ENCODE assay signal across 16 mouse cellular contexts in genomic region chr8:110774047-110774446, GRCm38 (mm10). TPM values are rescaled to one million over a fixed set of nuclear protein-coding genes. Genes with fewer than 3 reads are reported as not detected.
DNase-seq lines count a peak whose midpoint lies in the region; ATAC-seq and TF ChIP-seq lines count a peak whose summit lies in the region.
"Had no signal": no experiment of that assay in that cellular context is flagged by ENCODE, and none has a peak within 500 bp of the region (broad histone marks: within the 10 kb centered on the region; RNA-seq: fewer than 3 reads in every experiment).

No protein-coding gene starts in this region.

- no peak overlapping the region for H3K9ac ChIP-seq in kidney, embryonic 15.5 days
- no peak overlapping the region for H3K9ac ChIP-seq in lung, embryonic 16.5 days (ENCODE audit: low read length)
- H3K9ac ChIP-seq in midbrain, embryonic 13.5 days (replicated peaks): no peak overlapping the region
- H3K9ac ChIP-seq: forebrain, embryonic 15.5 days; liver, postnatal 0 days had no signal

- peaks cover 20% of the 10 kb centered on the region for H3K4me1 ChIP-seq in kidney, embryonic 15.5 days
- H3K4me1 ChIP-seq in lung, embryonic 16.5 days (replicated peaks; ENCODE audit: control insufficient read depth, insufficient read depth, low read length): peaks cover 7% of the 10 kb centered on the region
- no peaks in the 10 kb centered on the region for H3K4me1 ChIP-seq in midbrain, embryonic 13.5 days (replicated peaks)
- H3K4me1 ChIP-seq: forebrain, embryonic 15.5 days; heart, embryonic 10.5 days had no signal

- no peak overlapping the region for H3K4me3 ChIP-seq in gastrocnemius, adult 2 months
- no peak overlapping the region for H3K4me3 ChIP-seq in kidney, embryonic 15.5 days (replicated peaks)
- H3K4me3 ChIP-seq in lung, embryonic 16.5 days (ENCODE audit: low read length): no peak overlapping the region
- H3K4me3 ChIP-seq in midbrain, embryonic 13.5 days (replicated peaks): no peak overlapping the region
- H3K4me3 ChIP-seq: forebrain, embryonic 15.5 days; heart, embryonic 10.5 days had no signal

- ATAC-seq in kidney, embryonic 15.5 days (replicated peaks; ENCODE audit: low FRiP score): peak; percentile 66; the same call in 1 of the 2 replicates
- ATAC-seq in lung, embryonic 16.5 days (ENCODE audit: low read depth): peak; percentile 71
- no peak for ATAC-seq in midbrain, embryonic 13.5 days
- ATAC-seq: forebrain, embryonic 15.5 days; liver, postnatal 0 days had no signal

- no peaks in the 10 kb centered on the region for H3K27me3 ChIP-seq in kidney, embryonic 15.5 days
- no peaks in the 10 kb centered on the region for H3K27me3 ChIP-seq in lung, embryonic 16.5 days (ENCODE audit: control insufficient read depth, insufficient read depth, low read depth, low read length)
- no peaks in the 10 kb centered on the region for H3K27me3 ChIP-seq in midbrain, embryonic 13.5 days
- H3K27me3 ChIP-seq: forebrain, embryonic 15.5 days had no signal

- TF ChIP-seq CTCF in gastrocnemius, adult 2 months (IDR thresholded peaks at IDR 0.05): no peak

- no peaks in the 10 kb centered on the region for H3K9me3 ChIP-seq in kidney, embryonic 15.5 days (replicated peaks)
- peaks cover 5% of the 10 kb centered on the region for H3K9me3 ChIP-seq in lung, embryonic 16.5 days (ENCODE audit: control insufficient read depth, low read length)
- H3K9me3 ChIP-seq in midbrain, embryonic 13.5 days: no peaks in the 10 kb centered on the region
- H3K9me3 ChIP-seq: forebrain, embryonic 15.5 days; heart, embryonic 10.5 days had no signal

- H3K27ac ChIP-seq in gastrocnemius, adult 2 months: peak overlapping the region; percentile 9
- H3K27ac ChIP-seq in kidney, embryonic 15.5 days: peak overlapping the region; percentile 68
- no peak overlapping the region for H3K27ac ChIP-seq in lung, embryonic 16.5 days (ENCODE audit: low read length)
- H3K27ac ChIP-seq in midbrain, embryonic 13.5 days: no peak overlapping the region
- H3K27ac ChIP-seq: forebrain, embryonic 15.5 days; heart, embryonic 10.5 days had no signal

- 53% methylated on average over 3 of the region's 3 CpGs for WGBS in kidney, embryonic 15.5 days
- WGBS in lung, embryonic 16.5 days: 54% methylated on average over 3 of the region's 3 CpGs
- WGBS in midbrain, embryonic 13.5 days: 90% methylated on average over 3 of the region's 3 CpGs

- no peak for DNase-seq in gastrocnemius, adult 2 months
- DNase-seq in gastrocnemius, postnatal 14 days: no peak
- DNase-seq in adipocyte (ENCODE audit: low spot score): peak; percentile 68
- DNase-seq in urinary bladder, postnatal 14 days (ENCODE audit: low spot score): no peak
- no peak for DNase-seq in yolk sac, embryonic 10.5 days (ENCODE audit: low spot score)
- DNase-seq: adrenal gland, postnatal 25 days; liver, postnatal 0 days; midbrain, embryonic 14.5 days; thymus, postnatal 25 days had no signal

- no peaks in the 10 kb centered on the region for H3K36me3 ChIP-seq in kidney, embryonic 15.5 days
- H3K36me3 ChIP-seq in lung, embryonic 16.5 days (ENCODE audit: control insufficient read depth, insufficient read depth, low read length): no peaks in the 10 kb centered on the region
- no peaks in the 10 kb centered on the region for H3K36me3 ChIP-seq in midbrain, embryonic 13.5 days
- H3K36me3 ChIP-seq: forebrain, embryonic 15.5 days; heart, embryonic 10.5 days had no signal

- no peak overlapping the region for H3K4me2 ChIP-seq in kidney, embryonic 15.5 days
- no peak overlapping the region for H3K4me2 ChIP-seq in lung, embryonic 16.5 days (ENCODE audit: low read depth, low read length)
- no peak overlapping the region for H3K4me2 ChIP-seq in midbrain, embryonic 13.5 days (replicated peaks)
- H3K4me2 ChIP-seq: forebrain, embryonic 15.5 days had no signal

- intact Hi-C loops in gastrocnemius, adult 2 months (cut with DNase I): no loop called here
- intact Hi-C loops in gastrocnemius, postnatal 14 days (cut with DNase I; ENCODE audit: low total_unique reads): no loop called here

RNA-seq across cellular contexts. Expression of gene Il34, which starts 31.7 kb away (rescaled TPM):
- 1 to 10 TPM; 5.2 TPM for total RNA-seq in gastrocnemius, adult 2 months (2021)
- 10 to 100 TPM; 15.6 to 20.0 TPM for total RNA-seq in gastrocnemius, postnatal 14 days (2021)
- polyA plus RNA-seq in kidney, embryonic 15.5 days (2015; fragmentation: Nextera tagmentation; extraction: Ambion mirVana): 1.8 and 2.0 TPM in 2 replicates
- polyA plus RNA-seq in lung, embryonic 16.5 days (2015; fragmentation: Nextera tagmentation; extraction: Ambion mirVana): 4.9 and 6.5 TPM in 2 replicates
- 2.2 and 2.7 TPM in 2 replicates for polyA plus RNA-seq in midbrain, embryonic 13.5 days (2015; fragmentation: Nextera tagmentation; extraction: Ambion mirVana)
- total RNA-seq: common myeloid progenitor, adult 5-6 weeks had no signal
- polyA plus RNA-seq: heart, embryonic 10.5 days; limb, embryonic 11.5 days had no signal

RNA-seq across cellular contexts. Expression of gene Mtss1l, which starts 52.8 kb away (rescaled TPM):
- 100 to 1,000 TPM in 1 of 2 experiments, 10 to 100 TPM in 1; 85.5 to 125 TPM for total RNA-seq in gastrocnemius, adult 2 months (2021)
- 10 to 100 TPM; 44.3 to 47.6 TPM for total RNA-seq in gastrocnemius, postnatal 14 days (2021)
- 8.3 and 8.4 TPM in 2 replicates for polyA plus RNA-seq in kidney, embryonic 15.5 days (2015; fragmentation: Nextera tagmentation; extraction: Ambion mirVana)
- polyA plus RNA-seq in lung, embryonic 16.5 days (2015; fragmentation: Nextera tagmentation; extraction: Ambion mirVana): 13.2 and 15.5 TPM in 2 replicates
- 13.7 and 16.6 TPM in 2 replicates for polyA plus RNA-seq in midbrain, embryonic 13.5 days (2015; fragmentation: Nextera tagmentation; extraction: Ambion mirVana)

Comparison
In these comparisons a context has a peak if more than half of its experiments do, and no peak if none do; other contexts are left out.
1. H3K27ac ChIP-seq: peak in gastrocnemius, adult 2 months (single experiment) and kidney, embryonic 15.5 days (single experiment); none in lung, embryonic 16.5 days (single experiment) and midbrain, embryonic 13.5 days (single experiment).